Mouse (Mus musculus): Measurements from ENCODE around the gene Gm3115. TPM values are rescaled to one million over a fixed set of nuclear protein-coding genes. Genes with fewer than 3 reads are reported as not detected.
"Not testable (repeated sequence)": the region's sequence is repeated elsewhere in the genome, so short reads cannot be mapped to it uniquely, and the experiment has no call there.

The Gm3115 gene
- total RNA-seq (2022) = not detected

- not testable (repeated sequence) for DNase-seq (ENCODE audit: low spot score)
Measured at GRCm38 (mm10) chr14:4083820-4084219, at the start of gene Gm3115. Gene Gm3115, plus strand, starts transcription at chr14:4084120.

- DNase-seq (ENCODE audit: low spot score) = peak; percentile 21
Measured at GRCm38 (mm10) chr14:4110426-4110825, 26.5 kb downstream of the Gm3115 start, which contains the start of gene Gm8108. Gene Gm8108, plus strand, starts transcription at chr14:4110526.

- not testable (repeated sequence) for DNase-seq (ENCODE audit: low spot score)
Measured at GRCm38 (mm10) chr14:4141646-4142045, 57.7 kb downstream of the Gm3115 start.

Other genes with a start within 250 kb of the Gm3115 start
- not detected for gene Gm3033, start 237.9 kb upstream of the Gm3115 start, total RNA-seq (2022)
- gene Gm2916, start 199.9 kb upstream of the Gm3115 start, total RNA-seq (2022) = not detected
- gene Gm3029, start 152.4 kb upstream of the Gm3115 start, total RNA-seq (2022) = not detected
- gene Gm3095, start 120.6 kb upstream of the Gm3115 start, total RNA-seq (2022) = under 1 TPM in 1 of 4 experiments, not detected in 3; 0.57 TPM
- not detected for gene Gm3099, start 85.7 kb upstream of the Gm3115 start, total RNA-seq (2022)
- gene Gm5796, start 60.2 kb upstream of the Gm3115 start, total RNA-seq (2022) = under 1 TPM in 3 of 4 experiments, not detected in 1; 0.19 to 0.82 (median 0.75) TPM
- under 1 TPM in 3 of 4 experiments, not detected in 1; 0.26 to 0.75 (median 0.38) TPM for gene Gm8108, start 26.4 kb downstream of the Gm3115 start, total RNA-seq (2022)
- gene Gm3127, start 80.9 kb downstream of the Gm3115 start, total RNA-seq (2022) = not detected
- gene Gm2974, start 98.5 kb downstream of the Gm3115 start, total RNA-seq (2022) = not detected
- not detected for gene Gm3138, start 165.5 kb downstream of the Gm3115 start, total RNA-seq (2022)
- not detected for gene Gm3149, start 233.2 kb downstream of the Gm3115 start, total RNA-seq (2022)

All from heart, adult 8-10 months (tissue).